Mouse (Mus musculus) NIH3T3 (cell line): ENCODE measurements around the gene Smndc1.

Source experiments
- DNase-seq: peaks from one replicate; pipeline ENCODE4 v3.0.0-alpha.2; 2012; ENCODE audit warnings: low read depth

Gene Smndc1

GRCm38 (mm10) chr19:53343174-53343881 is 47.0 kb downstream of the Smndc1 start:
- DNase-seq = no peak

- no peak for DNase-seq
Observed at GRCm38 (mm10) chr19:53340423-53340822, 50.0 kb downstream of the Smndc1 start.

GRCm38 (mm10) chr19:53335241-53335640 is 55.1 kb downstream of the Smndc1 start:
- no peak for DNase-seq

- DNase-seq = no peak
Observed at GRCm38 (mm10) chr19:53333730-53334129, 56.6 kb downstream of the Smndc1 start.

- no peak for DNase-seq
Observed at GRCm38 (mm10) chr19:53331882-53332500, 58.4 kb downstream of the Smndc1 start.

GRCm38 (mm10) chr19:53329992-53330381 is 60.4 kb downstream of the Smndc1 start:
- peak; percentile 79 for DNase-seq
